Mouse (Mus musculus): ENCODE measurements around the gene Cln5. TPM values are rescaled to one million over a fixed set of nuclear protein-coding genes. Genes with fewer than 3 reads are reported as not detected.

The Cln5 gene
- polyA plus RNA-seq, 1 experiment from 2014 or later: 29.6 TPM

GRCm38 (mm10) chr14:103065294-103066167, 4.5 kb upstream of the Cln5 start:
- no peaks in the 10 kb centered on the region for H3K4me1 ChIP-seq (replicated peaks)
- ATAC-seq: no peak
- H3K9me3 ChIP-seq: no peaks in the 10 kb centered on the region
- 15% methylated on average over 10 of the region's 10 CpGs for WGBS
- no peaks in the 10 kb centered on the region for H3K27me3 ChIP-seq (replicated peaks)
- H3K9ac ChIP-seq: no peak overlapping the region
- no peaks in the 10 kb centered on the region for H3K36me3 ChIP-seq
- H3K4me3 ChIP-seq (replicated peaks): no peak overlapping the region
- H3K27ac ChIP-seq: no peak overlapping the region
- H3K4me2 ChIP-seq (replicated peaks): peak overlapping the region; percentile 43; the same call in 1 of the 2 replicates

GRCm38 (mm10) chr14:103069465-103069863, 552 bp upstream of the Cln5 start:
- Histone ChIP-seq H3K4me3 (replicated peaks) (peak overlapping the region; percentile 73), H3K9me3 (no peaks in the 10 kb centered on the region), H3K27me3 (replicated peaks) (no peaks in the 10 kb centered on the region), H3K36me3 (no peaks in the 10 kb centered on the region; the same call in none of the 2 replicates), H3K27ac (peak overlapping the region; percentile 89), H3K4me2 (replicated peaks) (peak overlapping the region; percentile 88), H3K9ac (peak overlapping the region; percentile 46), H3K4me1 (replicated peaks) (0 out of 2 replicates have a peak, but pooled peaks cover 3% of the 10 kb centered on the region)
- 17% methylated on average over 12 of the region's 12 CpGs for WGBS
- no peak for ATAC-seq

- WGBS: 2% methylated on average over 10 of the region's 10 CpGs
- Histone ChIP-seq H3K27ac (peak overlapping the region; percentile 89), H3K36me3 (peaks cover 3% of the 10 kb centered on the region), H3K27me3 (replicated peaks) (no peaks in the 10 kb centered on the region), H3K4me1 (replicated peaks) (0 out of 2 replicates have a peak, but pooled peaks cover 3% of the 10 kb centered on the region), H3K4me3 (replicated peaks) (peak overlapping the region; percentile 73), H3K4me2 (replicated peaks) (peak overlapping the region; percentile 88), H3K9ac (peak overlapping the region; percentile 63), H3K9me3 (no peaks in the 10 kb centered on the region)
- ATAC-seq: peak; percentile 2; the same call in 1 of the 2 replicates
Measured at GRCm38 (mm10) chr14:103070790-103071189, 774 bp downstream of the Cln5 start.

- WGBS: 88% methylated on average over 12 of the region's 12 CpGs
- no peak for ATAC-seq
- Histone ChIP-seq H3K27ac (no peak overlapping the region), H3K4me1 (replicated peaks) (0 out of 2 replicates have a peak, but pooled peaks cover 3% of the 10 kb centered on the region), H3K9ac (no peak overlapping the region), H3K4me2 (replicated peaks) (no peak overlapping the region), H3K36me3 (peaks cover 3% of the 10 kb centered on the region), H3K9me3 (no peaks in the 10 kb centered on the region), H3K27me3 (replicated peaks) (no peaks in the 10 kb centered on the region), H3K4me3 (replicated peaks) (no peak overlapping the region)
Measured at GRCm38 (mm10) chr14:103071471-103071870, 1.5 kb downstream of the Cln5 start.

- Histone ChIP-seq H3K27ac (no peak overlapping the region), H3K4me2 (replicated peaks) (no peak overlapping the region), H3K4me1 (replicated peaks) (0 out of 2 replicates have a peak, but pooled peaks cover 3% of the 10 kb centered on the region), H3K9me3 (no peaks in the 10 kb centered on the region), H3K36me3 (peaks cover 3% of the 10 kb centered on the region), H3K27me3 (replicated peaks) (no peaks in the 10 kb centered on the region), H3K4me3 (replicated peaks) (no peak overlapping the region), H3K9ac (no peak overlapping the region)
- WGBS: 83% methylated on average over 4 of the region's 4 CpGs
- ATAC-seq: no peak
Measured at GRCm38 (mm10) chr14:103072731-103073130, 2.7 kb downstream of the Cln5 start.

- no peak for ATAC-seq
- Histone ChIP-seq H3K27ac (no peak overlapping the region), H3K4me1 (replicated peaks) (0 out of 2 replicates have a peak, but pooled peaks cover 3% of the 10 kb centered on the region), H3K27me3 (replicated peaks) (no peaks in the 10 kb centered on the region), H3K9me3 (no peaks in the 10 kb centered on the region), H3K4me2 (replicated peaks) (no peak overlapping the region), H3K4me3 (replicated peaks) (no peak overlapping the region), H3K9ac (no peak overlapping the region), H3K36me3 (peaks cover 3% of the 10 kb centered on the region)
- WGBS: 95% methylated on average over 8 of the region's 8 CpGs
Measured at GRCm38 (mm10) chr14:103073825-103074224, 3.8 kb downstream of the Cln5 start.

- no peak for ATAC-seq
- H3K27me3 ChIP-seq (replicated peaks): no peaks in the 10 kb centered on the region
- no peaks in the 10 kb centered on the region for H3K9me3 ChIP-seq
- no peak overlapping the region for H3K9ac ChIP-seq
- H3K4me1 ChIP-seq (replicated peaks): 0 out of 2 replicates have a peak, but pooled peaks cover 3% of the 10 kb centered on the region
- H3K36me3 ChIP-seq: peaks cover 5% of the 10 kb centered on the region
- no peak overlapping the region for H3K27ac ChIP-seq
- no peak overlapping the region for H3K4me2 ChIP-seq (replicated peaks)
- WGBS: 89% methylated on average over 7 of the region's 7 CpGs
- H3K4me3 ChIP-seq (replicated peaks): no peak overlapping the region
Measured at GRCm38 (mm10) chr14:103075166-103075565, 5.2 kb downstream of the Cln5 start.

- no peak for ATAC-seq
- H3K36me3 ChIP-seq: peaks cover 5% of the 10 kb centered on the region
- WGBS: 90% methylated on average over 9 of the region's 9 CpGs
Measured at GRCm38 (mm10) chr14:103077272-103078005, 7.4 kb downstream of the Cln5 start.

GRCm38 (mm10) chr14:103078006-103078912, 8.2 kb downstream of the Cln5 start:
- Histone ChIP-seq H3K27ac (no peak overlapping the region), H3K4me2 (replicated peaks) (no peak overlapping the region), H3K9me3 (no peaks in the 10 kb centered on the region), H3K9ac (no peak overlapping the region), H3K36me3 (peaks cover 9% of the 10 kb centered on the region), H3K27me3 (replicated peaks) (no peaks in the 10 kb centered on the region), H3K4me1 (replicated peaks) (no peaks in the 10 kb centered on the region), H3K4me3 (replicated peaks) (no peak overlapping the region)
- WGBS: 86% methylated on average over 16 of the region's 16 CpGs
- ATAC-seq: no peak

More at GRCm38 (mm10) chr14:103077272-103078005, 7.4 kb downstream of the Cln5 start:
- Histone ChIP-seq H3K27ac (no peak overlapping the region), H3K4me3 (replicated peaks) (no peak overlapping the region), H3K9ac (no peak overlapping the region), H3K9me3 (no peaks in the 10 kb centered on the region), H3K4me1 (replicated peaks) (no peaks in the 10 kb centered on the region), H3K27me3 (replicated peaks) (no peaks in the 10 kb centered on the region), H3K4me2 (replicated peaks) (no peak overlapping the region)

GRCm38 (mm10) chr14:103079209-103079977, 9.4 kb downstream of the Cln5 start:
- peak; percentile 41 for ATAC-seq
- WGBS: 83% methylated on average over 9 of the region's 9 CpGs
- H3K36me3 ChIP-seq: peaks cover 9% of the 10 kb centered on the region

More at GRCm38 (mm10) chr14:103079209-103079977, 9.4 kb downstream of the Cln5 start:
- no peaks in the 10 kb centered on the region for H3K9me3 ChIP-seq
- no peak overlapping the region for H3K9ac ChIP-seq
- no peak overlapping the region for H3K4me3 ChIP-seq (replicated peaks)
- H3K4me2 ChIP-seq (replicated peaks): no peak overlapping the region
- no peaks in the 10 kb centered on the region for H3K27me3 ChIP-seq (replicated peaks)
- no peak overlapping the region for H3K27ac ChIP-seq
- no peaks in the 10 kb centered on the region for H3K4me1 ChIP-seq (replicated peaks)

All from intestine, embryonic 15.5 days (tissue).